Mouse (Mus musculus): Measurements from ENCODE around the gene Krtap6-2. TPM values are rescaled to one million over a fixed set of nuclear protein-coding genes. Genes with fewer than 3 reads are reported as not detected.

The Krtap6-2 gene
- total RNA-seq (2015; ENCODE audit: low replicate concordance) = not detected in 2 replicates
- total RNA-seq (2017; ENCODE audit: low replicate concordance) = not detected in 2 replicates

GRCm38 (mm10) chr16:89420011-89420410 lies at the start of gene Krtap6-2:
Krtap6-2 (minus strand) TSS chr16:89420111.
- ATAC-seq (replicated peaks; ENCODE audit: low FRiP score, poor library complexity, severe bottlenecking) = no peak

GRCm38 (mm10) chr16:89461189-89461588 lies 41.3 kb upstream of the Krtap6-2 start:
- ATAC-seq (replicated peaks; ENCODE audit: low FRiP score, poor library complexity, severe bottlenecking) = no peak

DNA sequence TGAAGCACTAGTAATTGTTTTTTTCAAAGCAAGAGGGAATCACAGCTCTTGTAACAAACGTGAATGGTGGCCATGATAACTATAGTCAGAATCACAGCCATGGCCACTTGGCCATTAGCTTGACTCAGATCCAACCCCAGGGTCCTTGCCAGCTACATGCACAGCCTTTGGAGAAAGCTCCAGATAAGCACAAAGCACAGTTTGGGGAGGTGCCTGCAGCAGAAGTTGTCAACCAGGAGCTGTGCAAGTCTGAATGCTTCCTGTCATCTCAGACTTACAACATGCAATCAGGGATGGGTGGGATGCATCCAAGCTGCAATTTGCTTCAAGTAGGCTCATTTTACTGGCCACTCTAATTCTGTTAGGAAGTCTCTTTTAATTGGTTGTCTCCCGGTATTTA lies 9.7 kb upstream of the Krtap6-2 start:
- no peak for ATAC-seq (replicated peaks; ENCODE audit: low FRiP score, poor library complexity, severe bottlenecking)

- no peak for ATAC-seq (replicated peaks; ENCODE audit: low FRiP score, poor library complexity, severe bottlenecking)
Observed at GRCm38 (mm10) chr16:89425310-89425709, 5.4 kb upstream of the Krtap6-2 start.

- no peak for ATAC-seq (replicated peaks; ENCODE audit: low FRiP score, poor library complexity, severe bottlenecking)
Observed at GRCm38 (mm10) chr16:89416311-89416710, 3.6 kb downstream of the Krtap6-2 start.

DNA sequence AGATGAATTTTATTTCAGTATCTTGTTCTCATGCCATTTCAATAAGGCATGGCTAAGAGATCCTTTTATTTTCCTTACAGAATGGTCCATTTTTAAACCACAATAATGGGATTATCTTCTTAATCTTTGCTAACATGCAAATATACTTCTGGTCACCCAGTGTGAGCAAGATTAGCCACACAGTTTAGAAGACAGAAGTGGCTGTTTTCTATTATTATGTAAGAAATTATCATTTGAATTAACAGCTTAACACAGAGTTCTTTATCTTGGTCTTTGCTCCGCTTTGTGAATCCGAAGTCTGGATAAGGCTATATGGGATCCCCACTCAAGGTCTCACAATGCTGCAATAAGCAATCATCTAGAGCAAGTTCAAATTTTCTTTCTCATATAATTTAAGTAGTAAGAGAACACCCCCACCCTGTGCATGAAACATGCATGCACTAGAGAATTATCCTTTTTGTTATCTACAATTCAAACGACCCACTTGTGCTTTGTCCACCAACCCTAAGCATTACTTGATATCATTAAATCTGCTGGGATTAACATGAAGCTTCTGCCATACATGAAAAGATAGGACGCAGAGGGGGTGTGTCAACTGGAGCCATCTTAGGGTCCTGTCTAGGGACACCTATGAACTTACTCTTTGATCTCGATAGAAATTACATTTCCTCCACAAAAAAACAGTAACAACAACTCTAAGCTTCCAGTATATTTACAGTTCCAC lies 9.4 kb downstream of the Krtap6-2 start:
- ATAC-seq (replicated peaks; ENCODE audit: low FRiP score, poor library complexity, severe bottlenecking) = no peak

DNA sequence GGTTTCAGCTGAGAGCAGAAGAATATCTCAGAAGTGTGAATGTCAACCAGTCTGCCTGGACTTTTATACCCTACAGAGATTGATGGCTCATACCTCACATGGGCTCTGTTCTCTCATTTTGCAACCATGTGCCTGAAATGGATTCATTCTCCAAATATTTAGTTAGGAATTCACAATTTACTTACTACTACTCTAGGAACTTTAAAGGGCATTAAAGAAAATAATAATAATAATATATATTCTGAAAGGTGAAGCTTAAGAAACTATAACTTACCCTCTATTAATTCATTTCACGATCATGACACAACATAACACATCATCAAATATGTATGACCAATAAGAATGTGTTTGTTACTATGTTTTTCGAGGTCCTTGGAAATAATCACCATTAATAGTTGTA lies 16.1 kb downstream of the Krtap6-2 start, which contains the start of gene Krtap21-1:
Gene Krtap21-1 (minus strand): TSS at position 101 of the 400 bp plus-strand sequence.
- no peak for ATAC-seq (replicated peaks; ENCODE audit: low FRiP score, poor library complexity, severe bottlenecking)

GRCm38 (mm10) chr16:89372734-89373461 lies 47.0 kb downstream of the Krtap6-2 start:
- no peak for ATAC-seq (replicated peaks; ENCODE audit: low FRiP score, poor library complexity, severe bottlenecking)

Other genes with a start within 250 kb of the Krtap6-2 start
- gene 1110057P08Rik, start 245.4 kb downstream of the Krtap6-2 start, total RNA-seq (2015; ENCODE audit: low replicate concordance) = not detected in 2 replicates
- not detected in 2 replicates for gene 1110057P08Rik, start 245.4 kb downstream of the Krtap6-2 start, total RNA-seq (2017; ENCODE audit: low replicate concordance)
- not detected in 2 replicates for gene Krtap20-2, start 214.2 kb downstream of the Krtap6-2 start, total RNA-seq (2015; ENCODE audit: low replicate concordance)
- not detected in 2 replicates for gene Krtap20-2, start 214.2 kb downstream of the Krtap6-2 start, total RNA-seq (2017; ENCODE audit: low replicate concordance)
- not detected in 2 replicates for gene Krtap21-1, start 16.2 kb downstream of the Krtap6-2 start, total RNA-seq (2015; ENCODE audit: low replicate concordance)
- not detected in 2 replicates for gene Krtap21-1, start 16.2 kb downstream of the Krtap6-2 start, total RNA-seq (2017; ENCODE audit: low replicate concordance)
- gene Krtap8-1, start 67.8 kb upstream of the Krtap6-2 start, total RNA-seq (2015; ENCODE audit: low replicate concordance) = not detected in 2 replicates
- gene Krtap8-1, start 67.8 kb upstream of the Krtap6-2 start, total RNA-seq (2017; ENCODE audit: low replicate concordance) = not detected in 2 replicates
- not detected in 2 replicates for gene Krtap7-1, start 88.2 kb upstream of the Krtap6-2 start, total RNA-seq (2015; ENCODE audit: low replicate concordance)
- gene Krtap7-1, start 88.2 kb upstream of the Krtap6-2 start, total RNA-seq (2017; ENCODE audit: low replicate concordance) = not detected in 2 replicates
- not detected in 2 replicates for gene Krtap11-1, start 151.1 kb upstream of the Krtap6-2 start, total RNA-seq (2015; ENCODE audit: low replicate concordance)
- not detected in 2 replicates for gene Krtap11-1, start 151.1 kb upstream of the Krtap6-2 start, total RNA-seq (2017; ENCODE audit: low replicate concordance)

Data from erythroblast, adult 5-6 weeks (primary cell).